Mouse (Mus musculus) adrenal gland, adult 2 months (tissue): Measurements from ENCODE around the gene Numa1. TPM values are rescaled to one million over a fixed set of nuclear protein-coding genes. Genes with fewer than 3 reads are reported as not detected.
A peak's percentile ranks its signal among the peaks of the same experiment; 100 is the strongest.
"Not testable (repeated sequence)": the region's sequence is repeated elsewhere in the genome, so short reads cannot be mapped to it uniquely, and the experiment has no call there.

Experiments
- DNase-seq: peaks from one replicate; pipeline ENCODE4 v3.0.0; 2021
- long read RNA-seq: library from polyadenylated mRNA; stranded (forward); transcript quantifications from one replicate; pipeline ENCODE4 v2.0.0, GENCODE M21; 2021
- polyA plus RNA-seq: library from polyadenylated mRNA; depleted of rRNA; stranded (reverse); fragments of >200 nt; gene quantifications from 2 replicates; pipeline ENCODE4 v1.2.3, GENCODE M21; 2012; rRNA removed
- total RNA-seq, 2 experiments: library from RNA; stranded (reverse); gene quantifications; 2 replicates each; pipeline ENCODE4 v1.2.3; 2021

The Numa1 gene
- 100 to 1,000 TPM; 167 to 176 TPM for total RNA-seq
- polyA plus RNA-seq: 89.3 and 96.6 TPM in 2 replicates
- long read RNA-seq, transcript Numa1-202 (13 exons, 2,934 nt): major isoform, 6 of 25 reads
- long read RNA-seq, partial matches to known transcripts: 12 of 25 reads
- long read RNA-seq, other reads (novel, unspliced or antisense): 7 of 25 reads

GRCm38 (mm10) chr7:101933751-101934240, at the start of gene Numa1, which contains the start of gene Lrrc51:
Gene Numa1 (plus strand): TSS chr7:101934111.
Gene Lrrc51 (minus strand): TSS chr7:101933895.
- peak; percentile 98 for DNase-seq

- DNase-seq: no peak
These were observed 49.8 kb upstream of the Numa1 start for GRCm38 (mm10) chr7:101884160-101884559.

- no peak for DNase-seq
These were observed 47.6 kb upstream of the Numa1 start for GRCm38 (mm10) chr7:101886274-101886673.

- DNase-seq: no peak
These were observed 45.5 kb upstream of the Numa1 start for GRCm38 (mm10) chr7:101888460-101888859.

- DNase-seq: no peak
These were observed 38.2 kb upstream of the Numa1 start for GRCm38 (mm10) chr7:101895695-101896094.

- DNase-seq: peak; percentile 97
These were observed 37.5 kb upstream of the Numa1 start for GRCm38 (mm10) chr7:101896104-101897066.

- no peak for DNase-seq
These were observed 33.4 kb upstream of the Numa1 start for GRCm38 (mm10) chr7:101900331-101901097.

GRCm38 (mm10) chr7:101901969-101902368, 31.9 kb upstream of the Numa1 start:
- DNase-seq: no peak

GRCm38 (mm10) chr7:101902846-101903245, 31.1 kb upstream of the Numa1 start:
- no peak for DNase-seq

- peak; percentile 100 for DNase-seq
These were observed 28.2 kb upstream of the Numa1 start, which contains the start of gene Lamtor1 for GRCm38 (mm10) chr7:101905561-101906286. Gene Lamtor1 (plus strand): TSS chr7:101905904.

GRCm38 (mm10) chr7:101906287-101906681, 27.6 kb upstream of the Numa1 start, which contains the start of gene Tomt:
Gene Tomt (minus strand): TSS chr7:101906359.
- DNase-seq: no peak

GRCm38 (mm10) chr7:101906696-101907095, 27.2 kb upstream of the Numa1 start:
- no peak for DNase-seq

- peak; percentile 24 for DNase-seq
These were observed 25.5 kb upstream of the Numa1 start for GRCm38 (mm10) chr7:101908367-101908766.

- peak; percentile 45 for DNase-seq
These were observed 23.8 kb upstream of the Numa1 start for GRCm38 (mm10) chr7:101910138-101910537.

- DNase-seq: no peak
These were observed 21.9 kb upstream of the Numa1 start for GRCm38 (mm10) chr7:101911982-101912381.

GRCm38 (mm10) chr7:101918071-101918470, 15.8 kb upstream of the Numa1 start:
- DNase-seq: peak; percentile 61

GRCm38 (mm10) chr7:101925892-101926291, 8.0 kb upstream of the Numa1 start:
- not testable (repeated sequence) for DNase-seq

GRCm38 (mm10) chr7:101928093-101928492, 5.8 kb upstream of the Numa1 start:
- DNase-seq: peak; percentile 45

- no peak for DNase-seq
These were observed 1.4 kb upstream of the Numa1 start for GRCm38 (mm10) chr7:101932551-101932950.

- DNase-seq: no peak
These were observed 611 bp upstream of the Numa1 start for GRCm38 (mm10) chr7:101933300-101933699.

- DNase-seq: peak; percentile 63
These were observed 2.0 kb downstream of the Numa1 start for GRCm38 (mm10) chr7:101935957-101936356.
